In the genomic region with DNA sequence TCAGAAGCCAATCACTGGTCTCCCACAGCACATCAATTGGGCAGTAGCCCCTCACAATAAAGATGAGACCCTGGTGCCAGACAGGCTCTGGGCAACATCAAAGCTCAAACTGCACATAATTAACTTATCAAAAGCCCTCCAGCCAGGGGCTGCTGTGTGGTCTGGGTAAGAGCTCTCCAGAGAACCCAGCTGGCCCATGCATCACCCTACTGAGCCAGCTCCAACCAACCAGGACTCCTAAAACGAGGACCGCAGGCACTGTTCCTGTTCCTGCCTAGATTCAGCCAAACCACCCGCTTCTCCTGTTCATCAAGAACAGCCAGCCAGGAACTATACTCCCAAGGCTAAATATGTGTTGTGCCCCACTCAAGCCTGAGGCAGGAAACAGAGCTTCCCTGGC, we compare ENCODE assay signal across 14 mouse cellular contexts.
DNase-seq lines count a peak whose midpoint lies in the region; ATAC-seq and TF ChIP-seq lines count a peak whose summit lies in the region.
"Had no signal": no experiment of that assay in that cellular context is flagged by ENCODE, and none has a peak within 500 bp of the region (broad histone marks: within the 10 kb centered on the region; RNA-seq: fewer than 3 reads in every experiment).

No protein-coding gene starts in this region.

- no peaks in the 10 kb centered on the region for H3K9me3 ChIP-seq in midbrain, embryonic 14.5 days (ENCODE audit: control insufficient read depth, low read length)
- H3K9me3 ChIP-seq in midbrain, embryonic 15.5 days = no peaks in the 10 kb centered on the region
- H3K9me3 ChIP-seq: embryonic facial prominence, embryonic 12.5 days; forebrain, embryonic 15.5 days; heart, embryonic 13.5 days had no signal

- no peaks in the 10 kb centered on the region for H3K4me1 ChIP-seq in midbrain, embryonic 14.5 days (ENCODE audit: control insufficient read depth, insufficient read depth, low read length)
- no peaks in the 10 kb centered on the region; the same call in 1 of the 2 replicates for H3K4me1 ChIP-seq in midbrain, embryonic 15.5 days
- H3K4me1 ChIP-seq: embryonic facial prominence, embryonic 12.5 days had no signal

- H3K27me3 ChIP-seq in midbrain, embryonic 14.5 days (ENCODE audit: control insufficient read depth, insufficient read depth, low read length) = 0 out of 2 replicates have a peak, but pooled peaks cover 10% of the 10 kb centered on the region
- peaks cover 5% of the 10 kb centered on the region for H3K27me3 ChIP-seq in midbrain, embryonic 15.5 days (replicated peaks)
- H3K27me3 ChIP-seq: embryonic facial prominence, embryonic 12.5 days had no signal

- TF ChIP-seq POLR2A in brain, embryonic 14.5 days (IDR thresholded peaks at IDR 0.05; ENCODE audit: borderline replicate concordance, extremely low read depth, insufficient read depth, insufficient read length, poor library complexity, severe bottlenecking) = no peak

- no peaks in the 10 kb centered on the region for H3K36me3 ChIP-seq in midbrain, embryonic 14.5 days (ENCODE audit: control insufficient read depth, insufficient read depth, low read length)
- no peaks in the 10 kb centered on the region for H3K36me3 ChIP-seq in midbrain, embryonic 15.5 days (replicated peaks)
- H3K36me3 ChIP-seq: forebrain, embryonic 15.5 days had no signal

- no peak overlapping the region for H3K27ac ChIP-seq in midbrain, embryonic 14.5 days (replicated peaks; ENCODE audit: low read depth, low read length)
- no peak overlapping the region for H3K27ac ChIP-seq in midbrain, embryonic 15.5 days
- H3K27ac ChIP-seq: embryonic facial prominence, embryonic 12.5 days; forebrain, embryonic 15.5 days; heart, embryonic 13.5 days had no signal

- WGBS in midbrain, embryonic 14.5 days = 49% methylated on average over 3 of the region's 3 CpGs
- 60% methylated on average over 3 of the region's 3 CpGs for WGBS in midbrain, embryonic 15.5 days

- ATAC-seq in midbrain, embryonic 14.5 days (ENCODE audit: low FRiP score, low TSS enrichment) = no peak
- ATAC-seq in midbrain, embryonic 15.5 days (replicated peaks) = no peak
- ATAC-seq: forebrain, embryonic 15.5 days; hindbrain, embryonic 16.5 days had no signal

- no peak overlapping the region for H3K4me2 ChIP-seq in midbrain, embryonic 14.5 days (ENCODE audit: low read length)
- no peak overlapping the region for H3K4me2 ChIP-seq in midbrain, embryonic 15.5 days
- H3K4me2 ChIP-seq: embryonic facial prominence, embryonic 12.5 days; forebrain, embryonic 15.5 days; heart, embryonic 13.5 days had no signal

- no peak overlapping the region for H3K4me3 ChIP-seq in midbrain, embryonic 14.5 days (replicated peaks; ENCODE audit: low read depth, low read length)
- H3K4me3 ChIP-seq in midbrain, embryonic 15.5 days = no peak overlapping the region
- H3K4me3 ChIP-seq: embryonic facial prominence, embryonic 12.5 days; forebrain, embryonic 15.5 days; heart, embryonic 13.5 days had no signal

- no peak overlapping the region for H3K9ac ChIP-seq in midbrain, embryonic 14.5 days (replicated peaks; ENCODE audit: low read length)
- H3K9ac ChIP-seq in midbrain, embryonic 15.5 days = no peak overlapping the region
- H3K9ac ChIP-seq: embryonic facial prominence, embryonic 12.5 days; forebrain, embryonic 15.5 days; heart, embryonic 13.5 days had no signal

- DNase-seq in cerebellum, postnatal 25 days = peak; percentile 28 to 35
- no peak for DNase-seq in cerebellum, adult 9-10 months
- DNase-seq in midbrain, embryonic 14.5 days = peak; percentile 13
- peak; percentile 16 for DNase-seq in brain, embryonic 14.5 days (ENCODE audit: low read depth)
- DNase-seq in adrenal gland, adult (ENCODE audit: inconsistent age in 2 of 2, low spot score in 1 of 2) = no peak
- DNase-seq: adrenal gland, postnatal 10 days; gastrocnemius, postnatal 36 days; heart, adult 11 months; heart, postnatal 36 days had no signal

- TF ChIP-seq CTCF in brain, embryonic 14.5 days (IDR thresholded peaks at IDR 0.05; ENCODE audit: borderline replicate concordance, extremely low read depth, insufficient read depth, insufficient read length) = no peak

Comparison
In these comparisons a context has a peak if more than half of its experiments do, and no peak if none do; other contexts are left out.
1. DNase-seq: peak in cerebellum, postnatal 25 days (2 of 2), midbrain, embryonic 14.5 days (single experiment) and brain, embryonic 14.5 days (single experiment); none in cerebellum, adult 9-10 months (single experiment) and adrenal gland, adult (0 of 2).